1 mouse cellular context compared by ENCODE assay signal in the genomic region with DNA sequence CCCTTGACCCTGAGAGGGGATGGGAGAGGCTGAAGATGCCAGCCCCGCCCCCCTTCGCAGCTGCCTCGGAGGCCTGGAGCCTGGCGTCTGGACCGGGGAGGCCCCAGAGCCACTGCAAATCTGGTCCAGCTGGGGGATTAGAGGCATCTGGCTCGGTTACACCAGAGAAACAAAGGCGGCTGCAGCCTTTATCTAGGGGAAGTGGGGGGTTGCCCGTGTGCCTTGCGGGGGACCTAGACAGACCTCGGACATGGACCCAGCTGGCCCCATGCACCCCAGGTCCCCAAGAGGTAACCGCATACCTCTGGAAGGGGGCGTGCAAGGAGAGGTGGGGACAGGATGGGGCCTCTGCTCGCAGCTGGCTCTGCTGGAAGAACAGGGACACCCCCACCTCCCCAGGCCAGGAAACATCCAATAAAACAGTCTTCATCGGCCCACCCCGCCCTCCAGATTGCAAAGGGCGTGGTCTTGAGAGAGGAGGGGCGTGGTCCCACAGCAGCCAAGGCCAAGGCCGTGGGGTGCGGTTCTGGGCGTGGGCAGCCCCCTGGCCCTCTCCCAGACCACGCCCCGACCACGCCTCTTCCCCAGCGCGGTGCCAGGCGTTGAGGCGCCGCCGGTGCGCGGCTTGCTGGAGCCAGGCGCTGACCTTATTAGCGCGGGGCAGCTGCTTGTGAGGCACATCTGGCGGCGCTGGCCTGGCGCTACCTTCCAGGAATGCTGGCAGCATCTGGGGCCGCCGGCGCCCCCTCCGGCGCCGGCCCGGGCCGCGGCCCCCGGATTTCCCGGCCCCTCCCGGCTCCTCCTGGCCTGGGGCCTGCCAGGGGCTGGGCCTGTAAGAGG.
TF ChIP-seq lines count a peak whose summit lies in the region.

No protein-coding gene starts in this region.

TF ChIP-seq in CH12.LX, 34 proteins besides CTCF, POLR2A, EP300 and RAD21 (continued from another document):
- TF ChIP-seq MEF2A (IDR thresholded peaks at IDR 0.05; ENCODE audit: borderline replicate concordance, low read depth, low read length): no peak
- no peak for TF ChIP-seq NELFE (IDR thresholded peaks at IDR 0.05; ENCODE audit: low read depth, low read length)
- no peak for TF ChIP-seq HCFC1 (IDR thresholded peaks at IDR 0.05; ENCODE audit: low read depth, low read length)
- TF ChIP-seq MAFK (IDR thresholded peaks at IDR 0.05; ENCODE audit: insufficient replicate concordance, low read length): no peak
- no peak for TF ChIP-seq USF1 (IDR thresholded peaks at IDR 0.05; ENCODE audit: low read depth, low read length)
- TF ChIP-seq MXI1 (IDR thresholded peaks at IDR 0.05; ENCODE audit: low read depth, low read length): no peak; the same call in 1 of the 2 replicates
- peak; percentile 50 for TF ChIP-seq ETS1 (conservative IDR thresholded peaks at IDR 0.05; ENCODE audit: low read depth, low read length)
- no peak for TF ChIP-seq TBP (conservative IDR thresholded peaks at IDR 0.05; ENCODE audit: low read depth, low read length)
- no peak for TF ChIP-seq MAX (IDR thresholded peaks at IDR 0.05; ENCODE audit: low read length)
TF ChIP-seq in CH12.LX: peak in this region for 8.
